Comparison of ENCODE assay signal across 21 mouse cellular contexts in genomic region chr1:131908456-131908855, GRCm38 (mm10). TPM values are rescaled to one million over a fixed set of nuclear protein-coding genes. Genes with fewer than 3 reads are reported as not detected.
"Had no signal": no experiment of that assay in that cellular context is flagged by ENCODE, and none has a peak within 500 bp of the region (broad histone marks: within the 10 kb centered on the region; RNA-seq: fewer than 3 reads in every experiment).

No protein-coding gene starts in this region.

- H3K36me3 ChIP-seq: midbrain, embryonic 13.5 days; midbrain, embryonic 15.5 days; neural tube, embryonic 12.5 days; stomach, embryonic 15.5 days had no signal

- ATAC-seq: liver, postnatal 0 days; lung, postnatal 0 days; midbrain, embryonic 13.5 days; midbrain, embryonic 15.5 days had no signal

- H3K4me2 ChIP-seq: liver, embryonic 15.5 days; lung, embryonic 15.5 days; midbrain, embryonic 11.5 days; midbrain, embryonic 13.5 days; midbrain, embryonic 15.5 days; neural tube, embryonic 12.5 days; stomach, embryonic 15.5 days had no signal

- DNase-seq: liver, postnatal 0 days; lung, adult 2 months; lung, postnatal 14 days; lung, postnatal 36 days; right cerebral cortex, postnatal 25 days; right cerebral cortex, postnatal 4 days; spleen, adult 18-20 months; thymus, postnatal 14 days; thymus, postnatal 36 days had no signal

- H3K9ac ChIP-seq: liver, embryonic 15.5 days; liver, postnatal 0 days; lung, embryonic 15.5 days; midbrain, embryonic 13.5 days; midbrain, embryonic 15.5 days; neural tube, embryonic 12.5 days; stomach, embryonic 15.5 days had no signal

- H3K9me3 ChIP-seq: liver, embryonic 15.5 days; lung, embryonic 15.5 days; midbrain, embryonic 13.5 days; midbrain, embryonic 15.5 days; neural tube, embryonic 12.5 days; stomach, embryonic 15.5 days had no signal

- H3K27me3 ChIP-seq: midbrain, embryonic 15.5 days; stomach, embryonic 15.5 days had no signal

- H3K4me3 ChIP-seq: liver, embryonic 15.5 days; lung, embryonic 15.5 days; midbrain, embryonic 13.5 days; midbrain, embryonic 15.5 days; neural tube, embryonic 12.5 days; stomach, embryonic 15.5 days had no signal

- H3K27ac ChIP-seq: liver, embryonic 15.5 days; lung, embryonic 15.5 days; macrophage; midbrain, embryonic 13.5 days; midbrain, embryonic 15.5 days; neural tube, embryonic 12.5 days; stomach, embryonic 15.5 days; stomach, postnatal 0 days had no signal

RNA-seq across cellular contexts. Expression of gene Slc45a3, which starts 54.3 kb away (rescaled TPM):
- total RNA-seq: monocyte, adult 5-6 weeks; neutrophil, adult 5-6 weeks had no signal
